Mouse (Mus musculus) heart, postnatal 14 days (tissue): ENCODE results near the gene Gm11214. TPM values are rescaled to one million over a fixed set of nuclear protein-coding genes. Genes with fewer than 3 reads are reported as not detected.

Experiments used
- DNase-seq, 2 experiments: peaks; one replicate each; pipeline ENCODE4 v3.0.0; 2021 to 2022
- intact Hi-C: fragments of 180-260 bp; cut with DNase I; formaldehyde crosslinking; loops from one replicate; pipeline ENCODE4 v1.15.1; 2025
- total RNA-seq, 2 experiments: library from RNA; stranded (reverse); gene quantifications; 2 replicates each; pipeline ENCODE4 v1.2.3; 2021

Gm11214 gene
- total RNA-seq, 2 experiments from 2014 or later: not detected

DNA sequence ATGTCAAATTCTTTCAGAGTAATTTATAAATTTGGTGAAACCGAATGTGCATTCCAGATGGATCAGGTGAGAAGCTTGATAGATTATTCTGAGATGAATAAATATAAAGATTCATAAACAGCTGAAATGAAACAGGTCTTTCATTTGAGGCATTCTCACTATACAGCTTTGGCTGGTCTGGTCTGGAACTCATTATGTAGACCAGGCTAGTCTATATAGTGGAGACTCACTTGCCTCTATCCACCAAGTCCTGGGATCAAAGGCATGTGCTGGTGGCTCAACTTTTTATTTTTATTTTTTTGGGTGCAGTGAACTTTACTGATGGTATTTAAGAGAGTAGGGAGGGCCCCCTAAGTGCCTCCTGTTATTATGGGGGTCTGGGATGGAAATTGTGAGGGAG lies 1.3 kb downstream of the Gm11214 start:
- intact Hi-C loops: no loop called here

DNA sequence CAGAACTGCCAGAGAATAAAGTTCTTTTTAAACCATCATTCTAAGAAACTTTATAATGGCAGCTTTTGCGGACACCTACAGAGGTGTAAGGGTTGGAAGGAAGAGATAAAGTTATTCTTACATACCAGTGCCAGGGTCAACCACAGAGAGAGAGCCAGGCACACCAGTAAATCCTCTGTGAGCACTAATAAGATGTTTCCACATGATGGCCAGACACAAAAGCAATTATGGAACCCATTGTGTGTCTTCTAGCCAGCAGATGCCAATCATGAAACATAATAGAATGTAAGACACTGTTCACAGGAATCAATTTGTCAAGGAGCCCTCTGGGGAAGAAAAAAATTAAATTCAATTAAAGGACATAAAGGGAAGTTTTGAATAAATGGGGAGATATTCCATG lies 1.8 kb downstream of the Gm11214 start:
- no peak for DNase-seq
- intact Hi-C loops: no loop called here

More for the DNA sequence above, 1.3 kb downstream of the Gm11214 start:
- DNase-seq: no peak

DNA sequence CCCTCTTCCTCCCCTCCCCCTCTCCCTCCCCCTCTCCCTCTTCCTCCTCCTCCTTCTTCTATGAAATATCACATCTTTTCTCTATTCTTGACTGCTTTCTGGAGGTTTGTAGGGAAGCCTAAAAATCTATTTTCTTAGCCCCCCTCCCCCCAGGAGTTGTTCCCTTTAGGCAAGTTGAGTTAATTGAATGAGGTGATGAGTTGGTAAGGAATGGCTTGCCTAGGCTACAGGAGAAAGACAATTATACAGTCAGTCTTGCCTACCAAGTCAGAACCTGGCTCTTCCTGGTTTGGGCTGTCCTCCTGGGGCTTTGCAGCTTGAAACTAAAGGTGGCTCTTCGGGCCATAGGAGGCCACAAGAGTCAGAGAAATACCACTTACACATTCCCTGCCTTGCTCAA lies 3.4 kb downstream of the Gm11214 start:
- intact Hi-C loops: no loop called here
- no peak for DNase-seq

DNA sequence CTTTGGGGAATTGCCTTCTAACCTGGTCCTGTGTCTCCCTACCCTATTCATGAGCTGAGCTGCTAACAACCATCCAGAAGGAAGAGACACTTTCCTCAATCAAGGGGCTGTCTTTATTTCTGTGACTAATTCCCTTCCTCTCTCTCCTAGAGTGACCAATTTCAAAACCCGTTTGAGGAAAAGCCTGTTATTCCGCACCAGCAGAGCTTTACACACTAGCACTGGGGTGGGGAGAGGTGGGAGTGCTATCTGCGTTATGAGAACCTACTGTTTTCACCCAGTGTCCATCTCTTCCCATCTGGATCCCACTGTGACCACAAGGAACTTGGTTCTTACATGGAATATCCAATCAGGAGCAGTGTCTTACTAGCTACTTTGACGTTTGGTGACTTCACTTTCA lies 4.1 kb downstream of the Gm11214 start:
- no peak for DNase-seq
- intact Hi-C loops: no loop called here

DNA sequence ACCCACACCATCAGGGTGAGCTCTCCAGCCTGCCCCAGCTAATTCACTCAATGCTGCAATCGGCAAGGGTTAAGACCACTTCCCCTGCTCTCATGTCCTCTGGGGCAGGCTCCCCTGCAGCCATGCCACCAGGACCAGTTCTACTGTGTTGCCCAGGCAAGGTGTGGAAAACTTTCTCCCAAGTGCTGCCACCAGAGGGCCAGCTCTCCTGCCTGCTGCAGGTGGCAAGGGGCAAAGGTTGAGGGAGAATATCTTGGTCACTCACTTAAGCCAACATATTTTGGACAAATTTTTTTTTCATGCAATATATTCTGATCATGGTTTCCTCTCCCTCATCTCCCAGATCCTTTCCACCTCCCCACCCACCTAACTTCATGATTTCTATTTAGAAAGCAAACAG lies 8.8 kb downstream of the Gm11214 start:
- intact Hi-C loops: no loop called here
- no peak for DNase-seq

DNA sequence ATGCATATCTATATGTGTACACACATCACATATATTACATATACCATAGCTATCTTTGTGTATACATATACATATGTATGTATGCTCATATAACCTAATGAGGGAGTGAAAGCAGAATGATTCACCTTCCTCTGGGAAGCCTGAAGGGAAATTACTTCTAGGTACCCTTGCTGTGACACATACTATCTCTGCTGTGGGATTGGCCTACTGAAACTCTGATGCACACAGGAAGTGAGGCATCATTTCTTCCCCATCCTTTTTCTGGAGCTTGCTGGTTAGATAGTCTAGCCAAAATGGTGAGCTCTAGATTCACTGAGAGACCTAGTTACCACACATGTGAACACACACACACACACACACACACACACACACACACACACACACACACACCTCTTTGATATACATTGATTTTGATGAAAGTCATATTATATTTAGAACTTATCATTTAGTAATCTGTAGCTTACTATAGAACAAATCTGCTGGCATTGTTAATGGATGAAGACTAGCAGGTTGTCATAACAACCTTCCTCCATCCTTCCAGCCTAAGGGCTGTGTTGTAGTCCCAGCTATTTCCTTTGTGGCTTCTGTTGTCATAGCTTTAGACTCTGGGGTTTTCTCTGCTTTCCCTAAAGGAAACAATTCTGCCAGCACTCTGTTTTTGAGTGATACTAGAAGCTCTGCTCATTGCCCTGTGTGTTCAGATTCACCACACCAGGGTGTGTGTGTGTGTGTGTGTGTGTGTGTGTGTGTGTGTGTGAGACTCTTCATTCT lies 19.0 kb downstream of the Gm11214 start:
- intact Hi-C loops: no loop called here

DNA sequence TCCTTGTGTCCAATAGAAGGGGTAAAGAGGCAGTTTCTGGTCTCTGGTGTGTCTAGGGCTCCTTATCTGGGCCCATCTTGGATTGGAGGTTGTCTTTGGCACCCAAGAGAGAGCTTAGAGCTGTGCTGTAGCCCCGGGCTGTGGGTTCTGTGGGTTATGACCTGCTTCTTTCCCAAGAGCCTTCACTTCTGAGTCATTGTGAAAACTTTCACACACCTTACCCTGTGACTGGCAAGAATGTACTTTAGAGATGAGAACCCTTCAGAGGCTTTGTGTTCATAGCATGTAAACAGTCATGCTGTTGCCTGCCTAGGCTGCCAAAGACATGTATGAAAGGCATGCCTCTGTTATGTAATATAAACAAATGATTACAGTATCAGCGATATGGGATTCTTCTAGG lies 23.3 kb downstream of the Gm11214 start:
- intact Hi-C loops: no loop called here

More for the DNA sequence above, 19.0 kb downstream of the Gm11214 start:
- DNase-seq: no peak

DNA sequence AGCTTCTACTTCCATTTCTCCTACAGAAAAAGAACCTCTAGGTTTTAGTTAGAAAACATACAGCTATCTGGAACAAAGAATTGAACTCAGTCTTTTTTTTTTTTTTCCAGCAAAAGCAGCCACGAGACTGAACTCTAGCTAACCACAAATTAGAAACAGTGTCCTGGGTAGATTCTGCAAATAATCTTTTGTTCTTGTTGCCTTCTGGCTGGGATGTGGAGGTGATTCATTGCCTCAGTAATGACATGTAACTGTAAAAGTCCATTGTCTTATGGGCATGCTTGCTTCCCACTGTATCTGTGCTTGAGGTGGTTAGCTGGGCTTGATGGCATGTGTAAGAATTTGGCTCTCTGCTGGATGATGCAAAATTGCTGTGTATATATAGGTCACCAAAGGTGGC lies 24.6 kb downstream of the Gm11214 start:
- DNase-seq: no peak
- intact Hi-C loops: no loop called here

More for the DNA sequence above, 23.3 kb downstream of the Gm11214 start:
- no peak for DNase-seq

DNA sequence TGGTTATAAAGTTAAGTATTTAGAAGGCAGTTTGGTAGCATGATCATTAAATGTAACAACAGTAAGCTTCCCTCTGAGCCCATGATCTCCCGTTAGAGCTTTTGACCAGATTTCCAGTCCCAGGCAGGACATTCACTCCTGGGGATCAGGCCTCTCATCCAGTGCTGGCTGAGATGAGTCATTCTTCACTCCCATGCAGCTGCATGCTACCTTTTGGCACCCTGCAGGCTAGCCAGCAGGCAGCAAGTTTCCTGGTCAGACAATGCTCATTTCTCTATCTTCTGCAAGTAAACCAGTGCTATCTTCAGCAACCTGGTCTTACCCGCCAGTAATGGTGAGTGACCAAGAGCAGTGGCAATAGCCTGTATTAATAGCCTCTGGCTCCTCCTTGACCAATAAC lies 30.0 kb downstream of the Gm11214 start:
- intact Hi-C loops: no loop called here
- DNase-seq: no peak

DNA sequence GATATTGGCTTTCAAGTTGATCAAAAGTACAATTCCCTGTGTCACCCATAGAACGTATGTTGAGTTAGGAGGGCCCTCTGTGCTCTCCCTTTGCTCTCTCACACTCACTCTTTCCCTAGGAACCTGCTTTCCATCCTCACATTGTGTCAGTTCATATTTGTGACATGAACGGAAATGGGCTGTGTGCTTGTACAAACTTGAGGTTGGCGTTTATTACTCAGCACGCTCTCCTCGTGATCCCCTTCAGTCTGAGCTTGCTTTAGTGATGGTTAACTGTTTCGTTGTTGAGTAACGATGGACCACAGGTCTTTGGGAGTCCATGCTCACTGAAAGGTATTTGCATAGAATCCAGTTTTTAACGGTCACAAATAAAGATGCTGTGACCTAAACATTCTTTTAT lies 36.1 kb downstream of the Gm11214 start:
- intact Hi-C loops: no loop called here
- DNase-seq: no peak

DNA sequence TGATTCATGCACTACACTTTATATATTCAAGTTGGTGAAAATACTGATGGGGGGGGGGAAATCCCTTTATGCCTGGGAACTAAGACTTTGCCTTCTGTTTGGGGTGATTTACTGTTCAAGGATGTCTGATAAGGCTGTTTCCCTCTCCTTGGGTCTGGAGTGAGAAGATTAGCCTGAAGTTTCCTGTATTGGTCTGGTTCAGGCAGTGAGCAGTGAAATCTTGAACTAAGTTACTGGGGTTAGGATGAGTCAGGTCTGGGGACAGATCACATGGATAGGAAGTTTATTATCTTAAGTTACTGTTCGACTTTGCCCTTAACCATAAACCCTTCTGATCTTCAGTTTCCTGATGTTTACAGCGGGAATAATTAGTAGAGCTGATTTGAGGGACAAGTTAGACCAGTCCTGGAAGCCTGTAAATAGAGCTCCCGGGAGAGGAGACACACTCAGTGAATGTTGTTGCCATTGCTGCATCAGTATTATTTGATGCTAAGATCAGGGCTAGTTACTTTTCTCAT lies 37.6 kb downstream of the Gm11214 start:
- intact Hi-C loops: no loop called here
- DNase-seq: no peak

DNA sequence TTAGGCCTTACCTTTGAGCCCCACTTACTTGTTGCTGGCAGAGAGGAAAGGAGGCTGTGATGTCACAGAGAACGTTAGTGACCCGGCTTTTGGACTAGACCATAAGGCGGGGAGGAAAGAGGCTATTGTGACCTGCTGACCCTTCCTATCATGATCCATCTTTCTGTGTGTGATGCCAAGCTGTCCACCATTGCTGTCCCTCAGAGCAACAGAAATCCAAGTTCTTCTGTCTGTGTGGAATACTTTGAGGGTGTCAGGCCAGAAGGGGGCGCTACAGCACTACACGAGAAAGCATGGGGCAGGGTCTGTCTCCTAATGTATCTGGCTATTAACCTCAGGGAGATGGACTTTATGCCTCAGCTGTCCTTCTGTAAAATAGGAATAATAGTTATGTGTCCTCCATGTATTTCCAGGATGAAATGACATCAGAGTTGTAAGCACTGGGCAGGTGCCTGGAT lies 40.8 kb downstream of the Gm11214 start, which contains the start of gene Tex48:
Tex48 (minus strand) TSS at position 51 of the 458 bp plus-strand sequence.
- no peak for DNase-seq
- intact Hi-C loops: no loop called here

DNA sequence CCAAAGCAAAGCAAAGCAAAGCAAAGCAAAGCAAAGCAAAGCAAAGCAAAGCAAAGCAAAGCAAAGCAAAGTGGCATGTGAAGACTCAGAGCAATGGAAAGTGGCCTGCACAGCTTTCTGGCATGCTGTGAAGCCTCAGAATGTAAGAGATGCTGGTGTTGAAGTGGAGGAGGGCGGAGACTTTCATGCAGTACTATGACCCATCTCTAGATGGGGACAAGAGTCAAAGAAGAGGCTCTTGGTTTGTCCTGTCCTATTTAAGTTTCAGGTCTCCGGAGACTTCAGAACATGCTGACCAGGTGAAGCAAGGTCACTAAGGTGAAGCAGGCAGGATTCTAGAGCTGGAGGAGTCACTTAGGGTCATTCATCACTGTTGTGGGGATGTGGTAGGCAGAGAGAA lies 41.3 kb downstream of the Gm11214 start:
- intact Hi-C loops: no loop called here
- no peak for DNase-seq

Other genes with a start within 250 kb of the Gm11214 start
- gene Whrn, start 167.4 kb downstream of the Gm11214 start, total RNA-seq: 10 to 100 TPM; 23.9 to 26.2 TPM
- 100 to 1,000 TPM; 149 to 156 TPM for gene Atp6v1g1, start 118.6 kb downstream of the Gm11214 start, total RNA-seq
- gene Tmem268, start 104.6 kb downstream of the Gm11214 start, total RNA-seq: 1 to 10 TPM; 6.8 to 9.5 TPM
- not detected for gene Gm11213, start 58.1 kb downstream of the Gm11214 start, total RNA-seq
- gene Tex48, start 41.0 kb downstream of the Gm11214 start, total RNA-seq: not detected
- not detected for gene Tnfsf15, start 81.7 kb upstream of the Gm11214 start, total RNA-seq
- gene Tnfsf8, start 198.0 kb upstream of the Gm11214 start, total RNA-seq: not detected